Mouse (Mus musculus) kidney, postnatal 10 days (tissue): ENCODE results near the gene Stam.
"Not testable (repeated sequence)": the region's sequence is repeated elsewhere in the genome, so short reads cannot be mapped to it uniquely, and the experiment has no call there.

ENCODE experiments used
- DNase-seq: peaks from one replicate; pipeline ENCODE4 v3.0.0; 2021; ENCODE audit warnings: mixed read lengths

The Stam gene

DNA sequence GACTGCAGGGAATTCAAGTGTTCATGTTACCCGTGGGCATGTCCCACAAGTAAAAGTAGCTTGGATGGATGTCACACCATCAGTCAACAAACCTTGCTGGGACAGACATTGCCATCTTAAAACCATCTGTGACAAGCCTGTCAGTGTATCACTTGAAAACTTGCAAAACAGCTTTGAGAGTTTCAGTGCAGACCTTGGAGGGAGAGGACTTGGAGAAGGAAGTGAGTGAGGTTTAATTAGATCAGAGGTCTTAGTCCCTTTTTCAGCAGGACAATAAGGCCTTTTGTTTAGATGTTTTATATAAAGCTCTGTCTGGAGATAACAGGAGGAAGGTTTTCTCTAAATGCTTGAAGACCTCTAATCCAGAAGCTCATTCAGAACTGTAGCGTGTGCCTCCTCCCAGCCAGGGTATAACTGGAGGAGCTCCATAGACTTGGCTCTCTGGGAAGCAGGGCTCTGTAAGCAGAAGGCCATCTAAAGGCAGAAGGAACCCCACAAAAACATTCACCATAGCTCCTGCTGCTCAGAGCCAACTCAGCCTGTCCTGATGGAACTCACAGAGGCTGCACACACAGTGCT, 124.5 kb downstream of the Stam start:
- DNase-seq: not testable (repeated sequence)
